ENCODE assay signal across 19 mouse cellular contexts in genomic region chr7:122384891-122385290, GRCm38 (mm10).
DNase-seq lines count a peak whose midpoint lies in the region; ATAC-seq lines count a peak whose summit lies in the region.
"Had no signal": no experiment of that assay in that cellular context is flagged by ENCODE, and none has a peak within 500 bp of the region (broad histone marks: within the 10 kb centered on the region; RNA-seq: fewer than 3 reads in every experiment).

No protein-coding gene starts in this region.

- peak; percentile 62 for DNase-seq in heart, adult 11 months
- no peak for DNase-seq in heart, postnatal 14 days
- peak; percentile 64 for DNase-seq in midbrain, embryonic 11.5 days (ENCODE audit: low spot score, missing footprints)
- DNase-seq: adrenal gland, adult 2 months; adrenal gland, adult 8-10 months; adrenal gland, postnatal 10 days; adrenal gland, postnatal 14 days; adrenal gland, postnatal 25 days; adrenal gland, postnatal 36 days; B cell, adult 2 months; cerebellum, adult 11 months; cerebellum, adult 11-12 months; cerebellum, adult 18-20 months had no signal

- no peaks in the 10 kb centered on the region for H3K27me3 ChIP-seq in midbrain, embryonic 11.5 days (ENCODE audit: control insufficient read depth, insufficient read depth, low read length)
- no peaks in the 10 kb centered on the region for H3K27me3 ChIP-seq in midbrain, embryonic 16.5 days (ENCODE audit: control insufficient read depth, insufficient read depth, low read depth, low read length)
- H3K27me3 ChIP-seq: CH12.LX had no signal

- H3K4me1 ChIP-seq in midbrain, embryonic 11.5 days (ENCODE audit: control insufficient read depth, insufficient read depth, low read length) = peaks cover 2% of the 10 kb centered on the region
- H3K4me1 ChIP-seq in midbrain, embryonic 16.5 days (ENCODE audit: control insufficient read depth, insufficient read depth, low read length) = peaks cover 13% of the 10 kb centered on the region

- no peaks in the 10 kb centered on the region for H3K36me3 ChIP-seq in midbrain, embryonic 11.5 days (ENCODE audit: control insufficient read depth, insufficient read depth, low read length)
- no peaks in the 10 kb centered on the region for H3K36me3 ChIP-seq in midbrain, embryonic 16.5 days (ENCODE audit: control insufficient read depth, insufficient read depth, low read length)
- H3K36me3 ChIP-seq: G1E had no signal

- intact Hi-C loops in heart, postnatal 14 days (cut with DNase I) = no loop called here

- H3K4me3 ChIP-seq in midbrain, embryonic 11.5 days (ENCODE audit: low read depth, low read length) = no peak overlapping the region
- H3K4me3 ChIP-seq in midbrain, embryonic 16.5 days (ENCODE audit: low read depth, low read length) = no peak overlapping the region

- H3K9ac ChIP-seq in midbrain, embryonic 11.5 days (ENCODE audit: low read length) = no peak overlapping the region
- no peak overlapping the region for H3K9ac ChIP-seq in midbrain, embryonic 16.5 days (ENCODE audit: low read depth, low read length)

- no peak for ATAC-seq in midbrain, embryonic 11.5 days (ENCODE audit: low FRiP score)
- no peak for ATAC-seq in midbrain, embryonic 16.5 days
- ATAC-seq: activated CD4-positive, CD25-positive, alpha-beta regulatory T cell, adult 4 months; CD4-positive, CD25-positive, alpha-beta regulatory T cell, adult 4 months; Patski had no signal

- no peak overlapping the region for H3K4me2 ChIP-seq in midbrain, embryonic 11.5 days
- H3K4me2 ChIP-seq in midbrain, embryonic 16.5 days (ENCODE audit: low read length) = no peak overlapping the region

- no peak overlapping the region for H3K27ac ChIP-seq in midbrain, embryonic 11.5 days (ENCODE audit: low read depth, low read length)
- H3K27ac ChIP-seq in midbrain, embryonic 16.5 days (ENCODE audit: low read length) = no peak overlapping the region

- WGBS in midbrain, embryonic 11.5 days = 82% methylated on average over 8 of the region's 8 CpGs
- WGBS in midbrain, embryonic 16.5 days = 85% methylated on average over 8 of the region's 8 CpGs

- H3K9me3 ChIP-seq in midbrain, embryonic 11.5 days (ENCODE audit: control insufficient read depth, low read length) = no peaks in the 10 kb centered on the region
- H3K9me3 ChIP-seq in midbrain, embryonic 16.5 days (replicated peaks; ENCODE audit: control insufficient read depth, low read length, poor library complexity, severe bottlenecking) = no peaks in the 10 kb centered on the region

Comparison
In these comparisons a context has a peak if more than half of its experiments do, and no peak if none do; other contexts are left out.
1. DNase-seq: peak in heart, adult 11 months (single experiment) and midbrain, embryonic 11.5 days (single experiment); none in heart, postnatal 14 days (0 of 2).